Mouse (Mus musculus) kidney, embryonic 15.5 days (tissue): ENCODE measurements around the gene Serpina3b. TPM values are rescaled to one million over a fixed set of nuclear protein-coding genes. Genes with fewer than 3 reads are reported as not detected.

Experiments
- ATAC-seq: fragments of 200-750 bp; cut with Nextera tagmentation; replicated peaks from 2 replicates; pipeline ENCODE4 v1.8.0; 2017; ENCODE audit warnings: moderate TSS enrichment; ENCODE audit not compliant: low FRiP score
- H3K27ac ChIP-seq: fragments of 300-500 bp; sonication (generic); 2 replicates; pipeline ENCODE4 v1.5.1; 2015; ENCODE audit warnings: mild to moderate bottlenecking, inconsistent platforms
- H3K27me3 ChIP-seq: fragments of 300-500 bp; sonication (generic); 2 replicates; pipeline ENCODE4 v1.6.1; 2015; ENCODE audit warnings: inconsistent platforms
- H3K36me3 ChIP-seq: fragments of 300-500 bp; sonication (generic); 2 replicates; pipeline ENCODE4 v1.6.1; 2015; ENCODE audit warnings: inconsistent platforms
- H3K4me1 ChIP-seq: fragments of 300-500 bp; sonication (generic); 2 replicates; pipeline ENCODE4 v1.6.1; 2015; ENCODE audit warnings: inconsistent platforms
- H3K4me2 ChIP-seq: fragments of 300-500 bp; sonication (generic); 2 replicates; pipeline ENCODE4 v1.6.1; 2015; ENCODE audit warnings: moderate library complexity, mild to moderate bottlenecking, inconsistent platforms
- H3K4me3 ChIP-seq: fragments of 300-500 bp; sonication (generic); replicated peaks from 2 replicates; pipeline ENCODE4 v1.5.1; 2015; ENCODE audit warnings: mild to moderate bottlenecking, inconsistent platforms
- H3K9ac ChIP-seq: fragments of 300-500 bp; sonication (generic); 2 replicates; pipeline ENCODE4 v1.6.1; 2015; ENCODE audit warnings: mild to moderate bottlenecking, inconsistent platforms
- H3K9me3 ChIP-seq: fragments of 300-500 bp; sonication (generic); replicated peaks from 2 replicates; pipeline ENCODE4 v1.6.1; 2016; ENCODE audit warnings: inconsistent platforms
- WGBS: fragments of 180-500 bp; shearing (Covaris S2); methylation state at CpG from one replicate; pipeline ENCODE4 v1.1.7; 2015; ENCODE audit warnings: mixed read lengths; 5-methylcytosine and 5-hydroxymethylcytosine counted together
- polyA plus RNA-seq: library from polyadenylated mRNA; unstranded; fragments of >200 nt; fragmentation: Nextera tagmentation; extraction: Ambion mirVana; gene quantifications from 2 replicates; pipeline ENCODE4 v1.2.1, GENCODE M21; 2015

Serpina3b gene
- polyA plus RNA-seq, 1 experiment from 2014 or later: 0.14 TPM

DNA sequence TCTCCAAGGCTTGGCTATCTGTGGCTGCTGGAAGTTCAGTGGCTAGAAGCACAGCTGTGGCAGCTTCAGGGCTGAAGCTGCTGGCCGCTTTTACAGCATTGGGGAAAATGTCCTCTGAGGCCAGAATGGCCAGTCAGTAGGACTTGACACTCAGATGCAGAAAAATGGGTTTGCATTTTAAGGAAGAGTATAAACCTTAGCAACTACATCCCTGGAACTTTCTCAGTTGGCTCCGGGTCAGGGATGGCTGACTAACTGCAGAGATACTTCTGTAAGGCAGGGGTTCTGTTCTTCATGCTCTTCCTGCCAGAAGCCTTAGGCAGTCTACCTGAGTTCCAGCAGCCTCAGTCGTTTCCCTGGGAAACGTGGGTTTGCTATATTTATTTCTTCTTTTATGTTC, 57.2 kb downstream of the Serpina3b start:
- WGBS: 79% methylated on average over 4 of the region's 4 CpGs
- Histone ChIP-seq H3K36me3 (no peaks in the 10 kb centered on the region), H3K27me3 (no peaks in the 10 kb centered on the region), H3K9ac (no peak overlapping the region), H3K4me2 (no peak overlapping the region), H3K4me1 (no peaks in the 10 kb centered on the region), H3K9me3 (no peaks in the 10 kb centered on the region), H3K4me3 (no peak overlapping the region), H3K27ac (no peak overlapping the region)
- ATAC-seq: no peak

GRCm38 (mm10) chr12:104186041-104186581, 58.3 kb downstream of the Serpina3b start:
- Histone ChIP-seq H3K9me3 (no peaks in the 10 kb centered on the region), H3K36me3 (no peaks in the 10 kb centered on the region), H3K27me3 (no peaks in the 10 kb centered on the region), H3K4me2 (no peak overlapping the region), H3K9ac (no peak overlapping the region), H3K27ac (no peak overlapping the region), H3K4me3 (no peak overlapping the region), H3K4me1 (no peaks in the 10 kb centered on the region)
- no peak for ATAC-seq
- 82% methylated on average over 3 of the region's 3 CpGs for WGBS

Other genes starting within 250 kb of the Serpina3b start
- gene Serpina1c, start 223.1 kb upstream of the Serpina3b start, polyA plus RNA-seq: 2.3 and 2.6 TPM in 2 replicates
- gene Serpina1e, start 169.0 kb upstream of the Serpina3b start, polyA plus RNA-seq: 1.7 and 2.7 TPM in 2 replicates
- gene Serpina11, start 138.0 kb upstream of the Serpina3b start, polyA plus RNA-seq: 0.50 TPM in 1 of 2 replicates, not detected in the other
- not detected in 2 replicates for gene Serpina9, start 114.2 kb upstream of the Serpina3b start, polyA plus RNA-seq
- not detected in 2 replicates for gene Serpina12, start 83.6 kb upstream of the Serpina3b start, polyA plus RNA-seq
- not detected in 2 replicates for gene Serpina5, start 26.9 kb upstream of the Serpina3b start, polyA plus RNA-seq
- not detected in 2 replicates for gene Serpina3a, start 15.3 kb upstream of the Serpina3b start, polyA plus RNA-seq
- not detected in 2 replicates for gene Serpina3c, start 25.9 kb downstream of the Serpina3b start, polyA plus RNA-seq
- 0.30 TPM in 1 of 2 replicates, not detected in the other for gene Serpina3f, start 86.5 kb downstream of the Serpina3b start, polyA plus RNA-seq
- 8.5 and 8.8 TPM in 2 replicates for gene Serpina3g, start 108.2 kb downstream of the Serpina3b start, polyA plus RNA-seq
- gene Serpina3i, start 135.1 kb downstream of the Serpina3b start, polyA plus RNA-seq: 0.14 and 0.24 TPM in 2 replicates
- gene Serpina3j, start 186.6 kb downstream of the Serpina3b start, polyA plus RNA-seq: 0.10 TPM in 1 of 2 replicates, not detected in the other
- gene Serpina3k, start 210.5 kb downstream of the Serpina3b start, polyA plus RNA-seq: not detected in 2 replicates
- gene Serpina3m, start 210.5 kb downstream of the Serpina3b start, polyA plus RNA-seq: not detected in 2 replicates